Mouse (Mus musculus) midbrain, embryonic 12.5 days (tissue): ENCODE data around the gene Lgals3bp. TPM values are rescaled to one million over a fixed set of nuclear protein-coding genes. Genes with fewer than 3 reads are reported as not detected.

Source experiments
- ATAC-seq: fragments of 200-750 bp; cut with Nextera tagmentation; 2 replicates; pipeline ENCODE4 v1.8.0; 2017; ENCODE audit warnings: low read depth, moderate TSS enrichment, moderate library complexity; ENCODE audit not compliant: low FRiP score
- H3K27ac ChIP-seq: fragments of 300-500 bp; sonication (generic); replicated peaks from 2 replicates; pipeline ENCODE4 v1.5.1; 2016; ENCODE audit warnings: mild to moderate bottlenecking
- H3K27me3 ChIP-seq: fragments of 300-500 bp; sonication (generic); 2 replicates; pipeline ENCODE4 v1.6.1; 2016; ENCODE audit warnings: mild to moderate bottlenecking
- H3K36me3 ChIP-seq: fragments of 300-500 bp; sonication (generic); 2 replicates; pipeline ENCODE4 v1.6.1; 2016
- H3K4me1 ChIP-seq: fragments of 300-500 bp; sonication (generic); 2 replicates; pipeline ENCODE4 v1.6.1; 2016
- H3K4me2 ChIP-seq: fragments of 300-500 bp; sonication (generic); replicated peaks from 2 replicates; pipeline ENCODE4 v1.6.1; 2016; ENCODE audit warnings: mild to moderate bottlenecking, moderate library complexity
- H3K4me3 ChIP-seq: fragments of 300-500 bp; sonication (generic); 2 replicates; pipeline ENCODE4 v1.5.1; 2016; ENCODE audit warnings: mild to moderate bottlenecking
- H3K9ac ChIP-seq: fragments of 300-500 bp; sonication (generic); replicated peaks from 2 replicates; pipeline ENCODE4 v1.6.1; 2016; ENCODE audit warnings: mild to moderate bottlenecking, moderate library complexity
- H3K9me3 ChIP-seq: fragments of 300-500 bp; sonication (generic); 2 replicates; pipeline ENCODE4 v1.6.1; 2016; ENCODE audit warnings: mild to moderate bottlenecking
- WGBS: fragments of 180-500 bp; shearing (Covaris S2); methylation state at CpG from one replicate; pipeline ENCODE4 v1.1.7; 2016; 5-methylcytosine and 5-hydroxymethylcytosine counted together
- polyA plus RNA-seq: library from polyadenylated mRNA; unstranded; fragments of >200 nt; fragmentation: Nextera tagmentation; extraction: Ambion mirVana; gene quantifications from 2 replicates; pipeline ENCODE4 v1.2.1, GENCODE M21; 2016

The Lgals3bp gene
- polyA plus RNA-seq, 1 experiment from 2014 or later = 1.7 TPM

DNA sequence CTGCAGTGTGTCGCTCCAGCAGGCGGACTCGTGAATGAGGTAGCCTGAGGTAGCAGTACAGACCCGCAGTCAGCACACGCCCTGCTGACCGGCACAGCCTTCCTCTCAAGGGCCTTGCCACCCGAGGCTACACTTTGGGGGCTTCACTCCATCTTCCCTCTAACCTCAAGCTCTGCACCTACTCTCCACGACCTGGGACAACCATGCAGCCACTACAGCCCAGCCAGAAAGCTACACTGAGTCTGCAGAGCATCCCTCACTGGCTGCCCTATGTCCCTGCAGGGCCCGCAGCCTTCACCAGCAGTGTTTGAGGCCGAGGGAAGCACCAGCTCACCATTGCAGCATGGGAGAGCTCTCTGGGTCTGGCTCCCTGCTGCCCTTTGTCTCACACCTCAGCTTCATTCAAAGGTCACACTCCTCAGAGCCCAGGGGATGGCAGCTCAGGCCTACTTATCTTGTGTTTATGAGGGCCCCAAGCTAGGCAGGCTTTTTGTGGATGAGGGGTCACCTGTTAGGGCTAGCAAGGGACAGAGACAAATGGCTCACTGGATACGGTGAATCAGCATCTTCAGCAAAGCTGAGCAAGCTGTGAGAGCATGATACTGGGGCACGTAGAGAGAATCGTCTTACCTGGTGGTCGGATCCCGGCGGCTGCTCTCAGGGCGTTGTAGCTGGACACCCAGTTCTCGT lies 6.3 kb upstream of the Lgals3bp start:
- H3K9ac ChIP-seq = no peak overlapping the region
- no peak overlapping the region for H3K4me3 ChIP-seq
- no peak for ATAC-seq
- WGBS = 86% methylated on average over 18 of the region's 18 CpGs
- no peaks in the 10 kb centered on the region for H3K4me1 ChIP-seq
- H3K36me3 ChIP-seq = peaks cover 51% of the 10 kb centered on the region
- no peaks in the 10 kb centered on the region for H3K27me3 ChIP-seq
- no peaks in the 10 kb centered on the region for H3K9me3 ChIP-seq
- H3K27ac ChIP-seq = no peak overlapping the region
- H3K4me2 ChIP-seq = no peak overlapping the region

- Histone ChIP-seq H3K4me3 (no peak overlapping the region), H3K9me3 (no peaks in the 10 kb centered on the region), H3K4me2 (no peak overlapping the region), H3K4me1 (no peaks in the 10 kb centered on the region), H3K36me3 (peaks cover 51% of the 10 kb centered on the region), H3K27ac (no peak overlapping the region), H3K27me3 (no peaks in the 10 kb centered on the region), H3K9ac (no peak overlapping the region)
- ATAC-seq = no peak
- 87% methylated on average over 23 of the region's 23 CpGs for WGBS
Observed at GRCm38 (mm10) chr11:118407318-118407910, 5.5 kb upstream of the Lgals3bp start.

DNA sequence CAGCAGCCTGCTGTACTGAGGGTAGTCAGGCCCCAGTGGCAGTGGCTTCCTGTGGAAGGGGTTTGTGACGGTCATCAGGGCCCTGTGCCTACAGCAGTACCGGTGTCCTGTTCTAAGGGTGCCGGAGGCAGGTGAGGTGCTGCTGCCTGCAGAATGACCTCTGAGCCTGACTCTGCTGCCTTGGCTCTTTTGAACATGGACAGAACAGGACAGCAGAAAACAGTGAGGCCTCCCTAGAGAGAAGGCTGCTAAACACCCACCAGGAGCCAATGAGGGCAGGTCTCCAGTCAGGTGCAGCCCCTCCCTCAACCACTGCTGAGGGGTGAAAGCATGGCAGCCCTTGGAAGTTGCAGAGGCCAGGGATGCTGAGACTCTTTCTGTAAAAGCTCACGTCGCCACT lies 4.6 kb upstream of the Lgals3bp start:
- H3K27ac ChIP-seq = no peak overlapping the region

DNA sequence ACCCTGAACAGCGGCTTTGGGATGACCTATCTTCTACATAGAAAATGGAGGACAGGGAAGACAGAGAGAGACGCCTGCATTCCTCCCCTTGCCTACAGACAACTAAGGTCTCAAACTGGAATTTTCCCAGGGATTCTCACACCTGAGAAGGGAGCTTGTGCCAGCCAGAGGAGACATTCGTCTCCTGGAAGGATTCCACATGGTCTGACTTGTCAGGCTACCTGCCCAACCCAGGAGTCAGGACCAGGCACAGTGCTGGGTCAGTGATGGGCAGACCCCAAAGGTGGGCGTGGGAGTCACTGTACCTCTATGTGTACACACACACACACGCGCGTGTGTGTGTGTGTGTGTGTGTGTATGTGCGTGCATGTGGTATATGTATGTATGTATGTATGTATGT lies 3.4 kb upstream of the Lgals3bp start:
- no peak overlapping the region for H3K27ac ChIP-seq
- ATAC-seq = no peak
- 94% methylated on average over 8 of the region's 8 CpGs for WGBS
- no peaks in the 10 kb centered on the region for H3K27me3 ChIP-seq
- H3K9me3 ChIP-seq = no peaks in the 10 kb centered on the region
- no peak overlapping the region for H3K4me3 ChIP-seq
- H3K4me1 ChIP-seq = no peaks in the 10 kb centered on the region
- peaks cover 42% of the 10 kb centered on the region for H3K36me3 ChIP-seq
- H3K4me2 ChIP-seq = no peak overlapping the region
- no peak overlapping the region for H3K9ac ChIP-seq

More for the DNA sequence above, 4.6 kb upstream of the Lgals3bp start:
- ATAC-seq = no peak
- Histone ChIP-seq H3K27me3 (no peaks in the 10 kb centered on the region), H3K36me3 (peaks cover 51% of the 10 kb centered on the region), H3K9ac (no peak overlapping the region), H3K9me3 (no peaks in the 10 kb centered on the region), H3K4me1 (no peaks in the 10 kb centered on the region), H3K4me2 (no peak overlapping the region), H3K4me3 (no peak overlapping the region)
- WGBS = 93% methylated on average over 5 of the region's 5 CpGs

GRCm38 (mm10) chr11:118403951-118404899 lies 2.3 kb upstream of the Lgals3bp start:
- no peak overlapping the region for H3K9ac ChIP-seq
- peaks cover 35% of the 10 kb centered on the region for H3K36me3 ChIP-seq
- 73% methylated on average over 6 of the region's 6 CpGs for WGBS
- no peaks in the 10 kb centered on the region for H3K4me1 ChIP-seq
- no peaks in the 10 kb centered on the region for H3K9me3 ChIP-seq
- H3K27ac ChIP-seq = no peak overlapping the region
- ATAC-seq = no peak
- no peak overlapping the region for H3K4me2 ChIP-seq
- H3K27me3 ChIP-seq = no peaks in the 10 kb centered on the region
- no peak overlapping the region for H3K4me3 ChIP-seq

DNA sequence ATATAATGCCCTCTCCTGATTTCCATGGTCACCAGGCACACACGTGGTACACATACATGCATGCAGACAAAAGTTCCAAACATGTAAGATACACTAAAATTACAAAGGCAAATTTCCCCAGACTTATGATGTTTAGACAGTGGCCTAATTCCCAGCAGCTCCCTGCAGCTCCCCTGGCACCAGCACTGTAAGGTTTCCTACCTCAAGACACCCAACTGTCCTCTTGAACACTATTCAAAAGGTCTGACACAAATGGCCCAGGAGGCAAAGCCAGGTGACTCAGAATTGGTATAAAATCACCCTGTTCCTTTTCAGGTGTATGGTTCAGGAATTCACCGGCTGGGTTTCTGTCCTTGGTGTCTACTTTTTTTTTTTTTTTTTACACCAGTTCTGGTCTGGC lies 1.3 kb upstream of the Lgals3bp start:
- WGBS = 92% methylated on average over 2 of the region's 2 CpGs
- Histone ChIP-seq H3K9ac (no peak overlapping the region), H3K27ac (no peak overlapping the region), H3K4me1 (no peaks in the 10 kb centered on the region), H3K36me3 (peaks cover 29% of the 10 kb centered on the region), H3K27me3 (no peaks in the 10 kb centered on the region), H3K9me3 (no peaks in the 10 kb centered on the region), H3K4me2 (no peak overlapping the region), H3K4me3 (no peak overlapping the region)
- no peak for ATAC-seq

DNA sequence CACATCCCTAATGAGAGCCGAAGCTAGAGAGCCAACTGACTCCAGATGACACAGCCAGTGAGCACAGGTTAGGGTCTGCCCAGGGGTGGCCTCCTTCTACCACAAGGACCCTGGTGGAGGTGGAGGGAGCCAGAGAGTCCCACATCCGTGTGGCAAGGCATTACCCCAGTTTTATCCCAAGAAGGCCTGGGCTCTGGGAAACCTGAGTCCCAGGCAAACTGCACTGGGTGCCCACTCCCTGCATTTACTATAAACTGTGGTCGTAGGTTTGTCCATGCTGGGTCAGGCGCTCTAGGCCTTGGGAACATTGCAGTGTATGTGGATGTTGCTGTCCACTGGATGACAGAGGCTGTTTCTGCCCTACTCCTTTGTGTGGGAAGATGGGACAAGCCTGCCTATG lies 697 bp downstream of the Lgals3bp start:
- no peaks in the 10 kb centered on the region for H3K9me3 ChIP-seq
- H3K27ac ChIP-seq = no peak overlapping the region
- no peaks in the 10 kb centered on the region for H3K27me3 ChIP-seq
- 93% methylated on average over 4 of the region's 4 CpGs for WGBS
- H3K36me3 ChIP-seq = peaks cover 9% of the 10 kb centered on the region
- H3K4me2 ChIP-seq = no peak overlapping the region
- no peak overlapping the region for H3K4me3 ChIP-seq
- no peak for ATAC-seq
- no peaks in the 10 kb centered on the region for H3K4me1 ChIP-seq
- no peak overlapping the region for H3K9ac ChIP-seq

GRCm38 (mm10) chr11:118400566-118400936 lies 1.3 kb downstream of the Lgals3bp start:
- Histone ChIP-seq H3K27me3 (no peaks in the 10 kb centered on the region), H3K4me2 (no peak overlapping the region), H3K9ac (no peak overlapping the region), H3K4me1 (no peaks in the 10 kb centered on the region), H3K4me3 (no peak overlapping the region), H3K36me3 (peaks cover 3% of the 10 kb centered on the region), H3K9me3 (no peaks in the 10 kb centered on the region), H3K27ac (no peak overlapping the region)
- WGBS = 54% methylated on average over 6 of the region's 6 CpGs
- no peak for ATAC-seq

GRCm38 (mm10) chr11:118399891-118400565 lies 1.9 kb downstream of the Lgals3bp start:
- 81% methylated on average over 5 of the region's 5 CpGs for WGBS
- H3K4me1 ChIP-seq = no peaks in the 10 kb centered on the region

DNA sequence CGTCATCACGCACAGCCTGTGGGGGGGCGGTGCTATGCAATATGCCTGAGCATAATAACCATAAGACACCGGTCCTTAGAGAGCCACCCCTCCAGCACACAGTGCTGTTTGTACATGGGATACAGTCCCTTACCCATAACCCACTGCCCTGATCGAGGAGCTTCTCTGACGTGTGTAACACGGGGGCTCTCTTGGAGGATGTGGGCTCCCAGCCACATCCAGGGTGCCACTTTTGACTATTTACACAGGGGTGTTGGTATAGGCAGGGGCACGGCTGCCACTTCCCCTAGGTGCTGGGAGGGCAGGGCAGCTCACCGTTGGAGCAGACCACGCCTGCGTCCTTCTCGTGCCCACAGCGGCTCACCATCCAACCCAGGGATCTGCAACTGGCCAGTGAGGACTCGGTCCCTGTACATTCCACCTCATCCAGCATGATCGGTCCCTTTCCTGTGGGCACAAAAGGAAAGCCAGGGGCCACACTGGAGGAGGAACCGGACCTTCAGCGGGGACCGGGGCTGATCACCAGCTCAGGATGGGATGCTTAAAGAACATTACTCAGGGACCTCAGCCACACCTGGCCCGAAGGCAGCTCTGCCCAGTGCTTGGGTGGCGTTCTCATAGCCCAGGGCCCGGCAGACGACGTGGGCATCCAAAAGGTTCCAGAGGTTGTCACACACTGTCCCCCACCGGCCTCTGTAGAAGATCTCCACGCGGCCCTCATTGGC lies 3.9 kb downstream of the Lgals3bp start:
- Histone ChIP-seq H3K36me3 (no peaks in the 10 kb centered on the region), H3K4me3 (no peak overlapping the region), H3K9ac (no peak overlapping the region), H3K4me1 (no peaks in the 10 kb centered on the region), H3K9me3 (no peaks in the 10 kb centered on the region), H3K4me2 (no peak overlapping the region), H3K27me3 (no peaks in the 10 kb centered on the region), H3K27ac (no peak overlapping the region)
- 92% methylated on average over 26 of the region's 26 CpGs for whole genome bisulfite sequencing
- no peak for ATAC-seq

More at GRCm38 (mm10) chr11:118399891-118400565, 1.9 kb downstream of the Lgals3bp start:
- no peak overlapping the region for H3K4me3 ChIP-seq
- H3K9ac ChIP-seq = no peak overlapping the region
- H3K36me3 ChIP-seq = no peaks in the 10 kb centered on the region
- no peaks in the 10 kb centered on the region for H3K9me3 ChIP-seq
- no peak overlapping the region for H3K27ac ChIP-seq
- ATAC-seq = no peak
- H3K27me3 ChIP-seq = no peaks in the 10 kb centered on the region
- H3K4me2 ChIP-seq = no peak overlapping the region

DNA sequence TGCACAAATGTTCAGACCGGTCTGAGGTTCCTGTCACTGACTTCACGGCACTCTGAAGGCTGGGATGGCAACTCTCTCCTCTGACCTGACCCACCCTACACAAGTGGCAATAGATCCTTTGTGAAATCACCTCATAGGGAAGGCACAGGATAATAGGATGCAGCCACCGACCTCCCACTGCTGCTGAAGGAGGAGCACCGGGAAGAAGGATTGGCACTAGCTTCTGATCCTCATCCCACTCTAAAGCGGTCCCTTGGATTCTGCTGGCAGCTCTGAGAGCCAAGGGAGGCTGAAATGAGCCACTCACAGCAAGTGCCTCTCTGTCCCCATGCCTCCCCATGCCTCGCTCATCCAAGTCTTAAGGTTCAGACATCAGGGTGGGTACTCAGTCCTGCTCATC lies 7.4 kb downstream of the Lgals3bp start:
- H3K4me3 ChIP-seq = no peak overlapping the region
- H3K9ac ChIP-seq = no peak overlapping the region
- no peak overlapping the region for H3K27ac ChIP-seq
- no peaks in the 10 kb centered on the region for H3K4me1 ChIP-seq
- WGBS = 62% methylated on average over 6 of the region's 6 CpGs
- no peak for ATAC-seq
- no peaks in the 10 kb centered on the region for H3K36me3 ChIP-seq
- no peaks in the 10 kb centered on the region for H3K9me3 ChIP-seq
- H3K4me2 ChIP-seq = no peak overlapping the region
- H3K27me3 ChIP-seq = no peaks in the 10 kb centered on the region
